ENCODE assay signal across 18 mouse cellular contexts in the genomic region with DNA sequence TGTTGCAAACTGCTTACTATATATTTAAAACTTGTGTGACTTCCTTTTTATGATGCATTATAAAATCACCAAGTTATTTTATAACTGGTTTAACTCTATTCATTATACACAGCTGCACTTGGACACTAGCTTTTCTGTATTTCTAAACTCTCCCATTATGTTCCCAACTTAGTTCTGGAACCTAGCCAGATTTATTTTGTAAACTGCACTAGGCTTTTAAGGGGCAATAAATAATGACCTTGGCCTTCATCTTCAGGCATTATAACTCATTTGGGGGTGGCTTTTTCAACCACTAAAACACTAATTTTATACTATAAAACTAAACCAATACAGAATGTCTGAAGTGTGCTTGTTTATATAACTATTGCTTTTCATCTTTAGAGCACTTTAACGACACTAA. TPM values are rescaled to one million over a fixed set of nuclear protein-coding genes. Genes with fewer than 3 reads are reported as not detected.
A peak's percentile ranks its signal among the peaks of the same experiment; 100 is the strongest.
DNase-seq lines count a peak whose midpoint lies in the region; ATAC-seq and TF ChIP-seq lines count a peak whose summit lies in the region.
"Had no signal": no experiment of that assay in that cellular context is flagged by ENCODE, and none has a peak within 500 bp of the region (broad histone marks: within the 10 kb centered on the region; RNA-seq: fewer than 3 reads in every experiment).

No protein-coding gene starts in this region.

- intact Hi-C loops in heart, postnatal 10 days (cut with DNase I): no loop called here

- no peaks in the 10 kb centered on the region for H3K36me3 ChIP-seq in kidney, embryonic 15.5 days
- no peaks in the 10 kb centered on the region for H3K36me3 ChIP-seq in lung, embryonic 14.5 days (ENCODE audit: insufficient read depth)
- H3K36me3 ChIP-seq: embryonic facial prominence, embryonic 10.5 days; heart, embryonic 10.5 days; hindbrain, embryonic 13.5 days had no signal

- H3K4me1 ChIP-seq in kidney, embryonic 15.5 days: no peaks in the 10 kb centered on the region
- H3K4me1 ChIP-seq in lung, embryonic 14.5 days (ENCODE audit: insufficient read depth): no peaks in the 10 kb centered on the region
- H3K4me1 ChIP-seq: heart, embryonic 10.5 days; hindbrain, embryonic 13.5 days had no signal

- no peak overlapping the region for H3K4me3 ChIP-seq in kidney, embryonic 15.5 days (replicated peaks)
- no peak overlapping the region for H3K4me3 ChIP-seq in lung, embryonic 14.5 days (ENCODE audit: low read depth, low read length)
- H3K4me3 ChIP-seq: embryonic facial prominence, embryonic 10.5 days; heart, embryonic 10.5 days; hindbrain, embryonic 13.5 days had no signal

- TF ChIP-seq CTCF in lung, embryonic 14.5 days (IDR thresholded peaks at IDR 0.05; ENCODE audit: low read depth): no peak

- no peaks in the 10 kb centered on the region for H3K27me3 ChIP-seq in kidney, embryonic 15.5 days
- H3K27me3 ChIP-seq in lung, embryonic 14.5 days (ENCODE audit: insufficient read depth, low read length): no peaks in the 10 kb centered on the region
- H3K27me3 ChIP-seq: hindbrain, embryonic 13.5 days had no signal

- DNase-seq in kidney, postnatal 25 days: no peak
- peak; percentile 65 for DNase-seq in lung, embryonic 14.5 days
- no peak for DNase-seq in lung, postnatal 14 days
- peak; percentile 52 for DNase-seq in forelimb bud, embryonic 11.5 days (ENCODE audit: low read depth, low spot score)
- DNase-seq in heart, postnatal 10 days: no peak
- DNase-seq: adrenal gland, adult 2 months; adrenal gland, postnatal 25 days; cerebellum, adult 2 months; cerebellum, postnatal 10 days; gastrocnemius, postnatal 10 days; heart, adult 18-20 months; heart, postnatal 14 days had no signal

- 37% methylated on average over 1 of the region's 1 CpGs for WGBS in kidney, embryonic 15.5 days
- 31% methylated on average over 1 of the region's 1 CpGs for WGBS in lung, embryonic 14.5 days

- no peak overlapping the region for H3K9ac ChIP-seq in kidney, embryonic 15.5 days
- no peak overlapping the region for H3K9ac ChIP-seq in lung, embryonic 14.5 days
- H3K9ac ChIP-seq: hindbrain, embryonic 13.5 days had no signal

- no peak overlapping the region for H3K27ac ChIP-seq in kidney, embryonic 15.5 days
- H3K27ac ChIP-seq in lung, embryonic 14.5 days (ENCODE audit: low read depth): no peak overlapping the region
- H3K27ac ChIP-seq: embryonic facial prominence, embryonic 10.5 days; heart, embryonic 10.5 days; hindbrain, embryonic 13.5 days; hindbrain, postnatal 0 days had no signal

- H3K9me3 ChIP-seq in kidney, embryonic 15.5 days (replicated peaks): peaks cover 3% of the 10 kb centered on the region; the same call in 1 of the 2 replicates
- no peaks in the 10 kb centered on the region for H3K9me3 ChIP-seq in lung, embryonic 14.5 days (ENCODE audit: low read depth, low read length)
- H3K9me3 ChIP-seq: heart, embryonic 10.5 days; hindbrain, embryonic 13.5 days had no signal

- no peak overlapping the region for H3K4me2 ChIP-seq in kidney, embryonic 15.5 days
- no peak overlapping the region for H3K4me2 ChIP-seq in lung, embryonic 14.5 days
- H3K4me2 ChIP-seq: hindbrain, embryonic 13.5 days had no signal

- ATAC-seq in kidney, embryonic 15.5 days (replicated peaks; ENCODE audit: low FRiP score): 0 out of 2 replicates have a peak, but pooled peaks have one; percentile 25
- no peak for ATAC-seq in lung, embryonic 14.5 days (ENCODE audit: insufficient read depth)
- ATAC-seq: hindbrain, postnatal 0 days had no signal

RNA-seq across cellular contexts. Expression of gene Tll1, which starts 8.8 kb away (rescaled TPM):
- 0.60 and 0.77 TPM in 2 replicates for polyA plus RNA-seq in kidney, embryonic 15.5 days (2015; fragmentation: Nextera tagmentation; extraction: Ambion mirVana)
- polyA plus RNA-seq in lung, embryonic 14.5 days (2014; fragmentation: Nextera tagmentation; extraction: Ambion mirVana): 1.2 and 1.4 TPM in 2 replicates
- total RNA-seq in heart, postnatal 10 days (2021): 1 to 10 TPM; 1.6 to 2.0 TPM
- total RNA-seq: hematopoietic stem cell, adult 5-6 weeks had no signal

Comparison
In these comparisons a context has a peak if more than half of its experiments do, and no peak if none do; other contexts are left out.
1. DNase-seq: peak in lung, embryonic 14.5 days (single experiment) and forelimb bud, embryonic 11.5 days (single experiment); none in kidney, postnatal 25 days (0 of 2), lung, postnatal 14 days (single experiment) and heart, postnatal 10 days (0 of 2).